Mouse (Mus musculus) cerebellum, adult (tissue): ENCODE results near the gene Rbm47.

Source experiments
- ATAC-seq: cut with Nextera tagmentation; 2 replicates; pipeline ENCODE4 v1.9.2; 2017; ENCODE audit warnings: mild to moderate bottlenecking, moderate library complexity, mixed read lengths; ENCODE audit not compliant: insufficient number of reproducible peaks, low FRiP score, low TSS enrichment

Rbm47 gene

GRCm38 (mm10) chr5:66135161-66135852 lies 37.6 kb downstream of the Rbm47 start:
- ATAC-seq, result no peak

GRCm38 (mm10) chr5:66134578-66134977 lies 38.3 kb downstream of the Rbm47 start:
- no peak for ATAC-seq

GRCm38 (mm10) chr5:66128948-66129347 lies 44.0 kb downstream of the Rbm47 start:
- no peak for ATAC-seq

DNA sequence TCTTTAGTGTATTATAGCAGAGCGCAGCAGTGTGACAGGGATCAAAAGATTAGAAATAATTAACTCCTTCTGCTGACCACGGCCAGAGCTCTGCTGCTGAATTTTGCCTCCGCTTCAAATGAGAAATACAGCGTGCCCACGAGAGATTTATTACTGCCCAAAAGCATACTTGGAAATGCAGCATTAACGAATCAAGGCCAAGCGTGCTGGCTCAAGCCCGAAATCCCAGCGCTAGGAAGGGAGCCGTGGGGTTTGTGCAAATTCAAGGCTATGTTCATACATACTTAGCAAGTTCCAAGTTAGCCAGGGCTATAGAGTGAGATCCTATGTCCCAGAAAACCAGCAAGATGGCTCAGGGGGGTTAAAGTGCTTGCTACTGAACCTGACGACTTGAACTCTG lies 47.5 kb downstream of the Rbm47 start:
- no peak for ATAC-seq

- ATAC-seq, result no peak
Observed at GRCm38 (mm10) chr5:66124931-66125330, 48.0 kb downstream of the Rbm47 start.

DNA sequence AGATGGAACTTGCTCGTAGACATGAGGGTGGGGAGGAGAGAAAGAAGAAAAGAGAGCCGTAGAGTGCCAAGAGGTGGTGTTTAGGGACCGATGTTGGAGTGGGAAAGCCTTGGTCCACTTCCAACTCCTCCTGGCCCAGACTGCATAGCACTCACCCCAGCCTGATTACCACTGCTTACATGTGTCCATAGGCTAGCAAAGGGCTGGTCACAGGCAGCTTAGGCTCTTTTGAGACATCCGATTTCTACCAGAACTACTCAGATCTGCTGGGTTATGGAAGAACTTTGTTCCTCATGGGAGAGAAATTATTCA lies 48.9 kb downstream of the Rbm47 start:
- ATAC-seq, result no peak

DNA sequence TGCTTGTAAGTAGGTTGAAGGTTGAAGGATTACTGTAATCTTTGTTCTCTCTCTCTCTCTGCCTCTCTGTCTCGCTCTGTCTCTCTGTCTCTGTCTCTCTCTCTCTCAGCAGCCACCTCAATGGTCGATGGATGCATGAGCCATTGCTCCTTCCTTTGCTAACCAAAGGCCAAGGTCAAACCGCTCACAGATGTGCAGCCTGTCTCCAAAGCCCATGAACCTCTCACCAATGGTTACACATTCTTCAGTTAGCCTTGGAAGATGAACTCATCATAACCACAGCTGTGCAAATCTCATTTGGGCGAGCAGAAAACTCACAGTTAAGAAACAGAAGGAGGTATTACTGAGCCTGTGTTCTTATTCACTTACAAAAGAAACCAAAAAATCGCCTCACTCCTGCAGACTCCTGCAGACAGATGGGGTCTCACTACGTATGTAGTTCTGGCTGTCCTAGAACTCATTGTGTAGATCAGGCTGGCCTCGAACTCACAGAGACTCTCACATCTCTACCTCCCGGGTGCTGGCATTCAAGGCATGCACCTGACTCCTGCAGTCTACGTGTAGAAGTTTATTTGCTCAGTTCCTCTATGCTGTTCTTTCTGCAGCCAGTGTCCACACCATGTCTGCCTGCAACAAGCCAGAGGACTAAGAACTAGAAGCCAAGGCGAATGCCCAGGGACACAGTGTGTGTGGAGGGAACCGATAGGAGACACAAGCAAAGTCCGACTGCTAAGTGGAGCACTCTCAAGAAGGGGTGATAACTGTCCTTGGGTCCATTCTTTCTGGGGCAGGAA lies 49.4 kb downstream of the Rbm47 start:
- ATAC-seq, result no peak

DNA sequence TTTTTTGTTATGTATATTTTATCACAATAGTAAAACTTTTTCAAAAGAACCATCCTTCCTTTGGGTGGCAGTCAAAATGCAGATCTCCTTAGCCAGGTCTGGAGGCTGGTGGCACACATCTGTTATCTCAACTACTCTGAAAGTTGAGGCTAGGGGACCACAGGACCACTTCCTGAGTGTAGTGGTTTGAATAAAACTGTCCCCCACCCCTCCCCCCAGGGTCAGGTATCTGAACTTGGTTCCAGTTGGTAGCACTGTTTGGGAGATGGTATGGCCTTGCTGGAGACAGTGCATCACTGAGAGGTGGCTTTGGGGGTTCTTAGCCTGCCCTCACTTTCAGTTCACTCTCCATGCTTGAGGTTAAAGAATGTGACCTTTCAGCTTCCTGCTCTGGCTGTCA lies 51.7 kb downstream of the Rbm47 start:
- ATAC-seq, result no peak

DNA sequence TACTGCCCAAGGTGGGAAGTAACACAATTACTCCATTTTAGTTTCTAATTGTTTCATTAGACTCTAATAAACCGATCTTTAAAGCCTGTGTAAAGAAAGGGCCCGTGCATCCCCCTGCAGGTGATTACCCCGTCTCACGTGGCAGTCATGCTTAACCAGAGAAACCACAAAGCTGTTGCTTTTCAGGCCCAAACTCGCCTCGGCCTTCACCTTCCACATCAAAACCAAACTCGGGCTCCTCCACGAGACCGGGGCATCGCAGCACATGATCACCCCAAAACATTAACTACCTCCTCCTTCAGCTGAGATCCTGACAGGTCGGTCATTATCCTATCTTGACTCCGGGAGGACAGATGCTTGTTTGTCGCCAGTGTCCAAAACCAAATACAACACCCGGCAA lies 58.2 kb downstream of the Rbm47 start:
- no peak for ATAC-seq

- ATAC-seq, result no peak
Observed at GRCm38 (mm10) chr5:66114208-66114607, 58.7 kb downstream of the Rbm47 start.

- no peak for ATAC-seq
Observed at GRCm38 (mm10) chr5:66112059-66112458, 60.9 kb downstream of the Rbm47 start.

- no peak for ATAC-seq
Observed at GRCm38 (mm10) chr5:66106372-66106771, 66.5 kb downstream of the Rbm47 start.

DNA sequence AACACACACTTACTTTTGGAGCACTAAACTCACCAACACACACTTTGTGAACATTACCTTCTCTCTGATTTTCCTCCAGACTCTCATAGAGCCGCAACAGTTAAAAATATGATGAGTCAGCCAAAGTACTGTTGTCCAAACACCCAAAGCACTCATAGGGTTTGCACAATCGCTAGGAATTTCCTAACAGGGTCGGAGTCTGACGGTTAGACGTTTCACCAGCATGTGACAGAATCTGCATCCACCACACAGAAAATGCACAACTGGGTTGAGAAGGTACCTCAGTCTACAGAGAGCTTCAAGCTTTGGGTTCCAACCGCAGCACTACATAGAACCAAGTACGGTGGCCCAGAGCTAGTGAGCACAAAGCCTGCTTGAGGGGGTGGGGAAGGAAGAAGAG lies 67.0 kb downstream of the Rbm47 start:
- ATAC-seq, result no peak

DNA sequence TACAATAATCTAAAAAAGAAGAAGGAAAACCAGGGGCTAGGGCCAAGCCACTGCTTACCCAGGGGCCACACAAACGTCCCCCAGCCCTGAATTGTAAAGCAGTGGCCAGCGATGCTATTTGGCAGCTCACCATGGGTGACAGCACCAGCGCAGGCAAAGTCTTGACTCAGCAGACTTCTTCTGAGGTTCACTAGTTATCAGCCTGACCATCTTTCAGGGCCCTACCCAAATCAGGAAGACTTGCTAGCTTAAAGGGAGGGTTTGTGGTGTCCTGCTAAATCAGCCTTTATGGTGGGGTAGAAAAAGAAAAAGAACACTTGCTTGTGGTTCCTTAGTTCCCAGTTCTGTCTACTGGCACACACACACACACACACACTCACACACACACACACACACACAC lies 67.6 kb downstream of the Rbm47 start:
- no peak for ATAC-seq

GRCm38 (mm10) chr5:66103386-66103785 lies 69.5 kb downstream of the Rbm47 start:
- ATAC-seq, result no peak

GRCm38 (mm10) chr5:66102821-66103220 lies 70.1 kb downstream of the Rbm47 start:
- no peak for ATAC-seq

DNA sequence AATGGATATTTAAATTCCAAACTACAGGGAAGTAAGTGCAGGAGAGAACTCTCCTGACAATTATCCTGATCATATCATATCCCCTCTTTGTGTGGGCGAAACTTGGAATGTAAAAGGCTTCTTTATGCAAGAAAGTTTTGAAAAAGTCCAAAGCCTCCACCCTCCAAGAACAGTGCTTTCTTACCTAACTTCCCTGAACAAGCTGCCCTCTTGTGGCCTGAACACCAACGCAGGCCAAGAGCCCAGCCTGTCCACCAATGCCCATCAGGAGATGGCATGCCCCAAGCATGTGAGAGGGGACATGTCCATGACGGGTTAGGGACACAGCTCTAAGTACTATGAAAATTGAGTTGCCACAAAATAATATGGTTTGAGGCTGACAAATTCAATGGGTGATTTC lies 71.3 kb downstream of the Rbm47 start:
- ATAC-seq, result no peak

DNA sequence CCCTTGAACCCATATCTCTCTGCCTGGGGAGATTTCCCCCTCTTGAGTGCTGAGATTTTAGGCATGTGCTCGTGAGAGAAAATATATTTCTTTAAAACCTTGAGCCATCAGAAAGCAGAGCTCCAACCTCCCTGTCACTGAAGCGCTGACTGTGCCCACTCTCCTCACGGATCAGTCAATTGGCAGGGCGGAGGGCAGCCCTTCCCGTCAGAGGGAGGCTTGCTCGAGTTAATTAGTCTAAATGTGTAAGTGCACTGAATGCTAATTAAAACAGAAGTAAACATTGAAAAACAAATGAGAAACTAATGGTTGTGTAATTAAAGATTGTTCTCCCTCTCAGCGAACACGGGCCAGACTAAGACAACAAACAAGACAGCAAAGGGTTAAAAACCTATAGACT lies 72.6 kb downstream of the Rbm47 start:
- ATAC-seq, result no peak

GRCm38 (mm10) chr5:66098094-66098871 lies 74.6 kb downstream of the Rbm47 start:
- no peak for ATAC-seq

DNA sequence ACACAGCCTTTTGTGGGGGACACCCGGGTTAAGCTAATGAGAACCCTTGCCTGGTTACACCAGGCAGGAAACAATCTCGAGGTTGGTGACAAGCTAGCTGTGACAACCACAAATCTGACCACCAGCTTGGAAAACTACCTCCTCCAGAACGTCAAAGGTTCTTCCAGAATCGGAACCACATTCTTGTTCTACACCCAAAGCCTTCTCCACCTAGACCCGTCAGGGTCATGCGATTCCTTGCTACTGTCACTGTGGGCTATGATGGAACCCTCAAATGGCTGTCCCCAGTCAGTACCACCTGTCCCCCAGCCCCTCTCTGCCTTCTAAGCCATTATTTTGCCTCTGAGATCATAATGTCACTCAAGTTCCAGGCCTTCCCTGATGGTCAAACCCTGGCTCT lies 76.8 kb downstream of the Rbm47 start:
- ATAC-seq, result no peak

DNA sequence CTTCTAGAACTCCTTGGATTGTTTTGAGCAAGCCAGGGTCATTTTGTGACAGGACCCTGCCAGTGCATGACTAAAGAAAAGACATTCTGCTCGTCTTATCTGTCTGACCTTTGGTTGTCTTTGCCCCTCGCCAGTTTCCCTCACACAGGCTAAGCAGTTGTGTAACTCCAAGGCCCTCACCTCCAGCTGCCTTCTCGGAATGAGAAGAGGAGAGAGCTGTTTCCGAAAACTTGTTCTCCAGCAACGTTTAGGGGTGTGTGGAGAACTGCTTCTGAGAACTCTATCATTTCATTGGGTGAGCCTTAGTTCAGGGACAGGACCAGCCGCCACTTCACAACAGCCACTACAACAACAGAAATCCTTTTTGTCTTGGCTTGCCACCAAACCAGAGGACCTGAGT lies 77.8 kb downstream of the Rbm47 start:
- no peak for ATAC-seq
